Mouse (Mus musculus) stomach, embryonic 15.5 days (tissue): ENCODE results near the gene Pde4dip. TPM values are rescaled to one million over a fixed set of nuclear protein-coding genes. Genes with fewer than 3 reads are reported as not detected.

Experiments
- ATAC-seq: fragments of 200-750 bp; cut with Nextera tagmentation; 2 replicates; pipeline ENCODE4 v1.8.0; 2017; ENCODE audit warnings: low read depth, moderate number of reproducible peaks, moderate TSS enrichment; ENCODE audit not compliant: insufficient read depth, low FRiP score
- H3K27ac ChIP-seq: fragments of 300-500 bp; sonication (generic); 2 replicates; pipeline ENCODE4 v1.5.1; 2015; ENCODE audit warnings: mild to moderate bottlenecking, inconsistent platforms
- H3K27me3 ChIP-seq: fragments of 300-500 bp; sonication (generic); replicated peaks from 2 replicates; pipeline ENCODE4 v1.6.1; 2015; ENCODE audit warnings: inconsistent platforms
- H3K36me3 ChIP-seq: fragments of 300-500 bp; sonication (generic); 2 replicates; pipeline ENCODE4 v1.6.1; 2015; ENCODE audit warnings: inconsistent platforms
- H3K4me1 ChIP-seq: fragments of 300-500 bp; sonication (generic); 2 replicates; pipeline ENCODE4 v1.6.1; 2015; ENCODE audit warnings: inconsistent platforms
- H3K4me2 ChIP-seq: fragments of 300-500 bp; sonication (generic); 2 replicates; pipeline ENCODE4 v1.6.1; 2015; ENCODE audit warnings: mild to moderate bottlenecking, inconsistent platforms
- H3K4me3 ChIP-seq: fragments of 300-500 bp; sonication (generic); replicated peaks from 2 replicates; pipeline ENCODE4 v1.5.1; 2015; ENCODE audit warnings: inconsistent platforms
- H3K9ac ChIP-seq: fragments of 300-500 bp; sonication (generic); 2 replicates; pipeline ENCODE4 v1.6.1; 2015; ENCODE audit warnings: inconsistent platforms
- H3K9me3 ChIP-seq: fragments of 300-500 bp; sonication (generic); 2 replicates; pipeline ENCODE4 v1.6.1; 2016; ENCODE audit warnings: inconsistent platforms
- WGBS: fragments of 180-500 bp; shearing (Covaris S2); methylation state at CpG from one replicate; pipeline ENCODE4 v1.1.7; 2015; 5-methylcytosine and 5-hydroxymethylcytosine counted together
- polyA plus RNA-seq: library from polyadenylated mRNA; unstranded; fragments of >200 nt; fragmentation: Nextera tagmentation; extraction: Ambion mirVana; gene quantifications from 2 replicates; pipeline ENCODE4 v1.2.1, GENCODE M21; 2015

Gene Pde4dip
- polyA plus RNA-seq, 1 experiment from 2014 or later = 21.3 TPM

GRCm38 (mm10) chr3:97928968-97929858 lies 40.7 kb upstream of the Pde4dip start:
- H3K27me3 ChIP-seq = no peaks in the 10 kb centered on the region
- ATAC-seq = peak; percentile 64; the same call in 1 of the 2 replicates
- H3K36me3 ChIP-seq = no peaks in the 10 kb centered on the region
- no peaks in the 10 kb centered on the region for H3K9me3 ChIP-seq
- H3K27ac ChIP-seq = no peak overlapping the region
- H3K9ac ChIP-seq = no peak overlapping the region
- H3K4me1 ChIP-seq = peaks cover 18% of the 10 kb centered on the region
- no peak overlapping the region for H3K4me2 ChIP-seq
- H3K4me3 ChIP-seq = no peak overlapping the region
- 51% methylated on average over 9 of the region's 9 CpGs for WGBS

DNA sequence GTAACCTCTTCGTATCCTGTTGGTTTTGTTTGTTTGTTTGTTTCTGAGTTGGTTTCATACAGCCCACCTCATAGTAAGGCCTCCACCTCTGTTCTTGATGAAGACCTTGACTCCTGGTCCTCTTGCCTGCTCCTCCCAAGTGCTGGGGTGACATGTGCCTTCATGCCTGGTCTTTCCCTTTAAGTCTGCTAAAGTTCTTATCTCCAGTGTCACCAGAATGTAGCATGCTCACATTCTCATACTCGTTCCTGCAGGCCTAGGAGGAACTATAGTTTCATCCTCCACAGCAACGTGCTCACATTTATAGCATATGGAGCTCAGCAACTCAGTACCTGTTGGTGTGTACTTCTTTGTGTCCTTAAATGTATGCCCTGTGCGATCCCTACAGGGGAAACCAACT lies 38.8 kb upstream of the Pde4dip start:
- Histone ChIP-seq H3K9ac (no peak overlapping the region), H3K4me2 (no peak overlapping the region), H3K9me3 (no peaks in the 10 kb centered on the region), H3K4me1 (peaks cover 13% of the 10 kb centered on the region), H3K27ac (no peak overlapping the region), H3K27me3 (no peaks in the 10 kb centered on the region), H3K36me3 (no peaks in the 10 kb centered on the region), H3K4me3 (no peak overlapping the region)
- no peak for ATAC-seq
- WGBS = 54% methylated on average over 4 of the region's 4 CpGs

DNA sequence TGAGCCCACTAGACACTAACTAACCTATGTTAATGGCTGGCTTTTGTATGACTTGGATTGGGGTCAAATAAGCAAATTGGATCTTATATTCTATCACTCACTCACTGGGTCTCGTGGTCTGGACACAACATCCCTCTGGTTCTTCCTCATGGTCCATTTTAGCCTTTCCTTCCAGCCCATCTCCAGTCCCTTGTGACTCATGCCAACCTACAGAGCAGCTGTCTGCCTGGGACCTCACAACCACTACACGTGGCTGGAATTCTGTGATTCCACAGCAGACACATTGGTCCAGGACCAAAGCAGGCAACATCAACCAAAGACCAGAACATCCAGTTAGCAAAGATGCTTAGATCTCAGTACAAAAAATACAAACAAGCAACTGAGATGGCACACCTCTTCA lies 36.7 kb upstream of the Pde4dip start:
- Histone ChIP-seq H3K9ac (no peak overlapping the region), H3K27me3 (no peaks in the 10 kb centered on the region), H3K4me2 (no peak overlapping the region), H3K4me1 (0 out of 2 replicates have a peak, but pooled peaks cover 6% of the 10 kb centered on the region), H3K9me3 (no peaks in the 10 kb centered on the region), H3K4me3 (no peak overlapping the region), H3K36me3 (peaks cover 6% of the 10 kb centered on the region), H3K27ac (no peak overlapping the region)
- no peak for ATAC-seq
- WGBS = 92% methylated on average over 2 of the region's 2 CpGs

- no peaks in the 10 kb centered on the region for H3K9me3 ChIP-seq
- no peak for ATAC-seq
- no peak overlapping the region for H3K4me2 ChIP-seq
- H3K4me1 ChIP-seq = no peaks in the 10 kb centered on the region
- no peak overlapping the region for H3K9ac ChIP-seq
- WGBS = 90% methylated on average over 10 of the region's 10 CpGs
- peaks cover 20% of the 10 kb centered on the region for H3K36me3 ChIP-seq
- H3K27ac ChIP-seq = no peak overlapping the region
- H3K4me3 ChIP-seq = no peak overlapping the region
- no peaks in the 10 kb centered on the region for H3K27me3 ChIP-seq
Observed at GRCm38 (mm10) chr3:97918885-97919550, 30.5 kb upstream of the Pde4dip start.

GRCm38 (mm10) chr3:97915081-97915480 lies 26.6 kb upstream of the Pde4dip start:
- no peaks in the 10 kb centered on the region for H3K9me3 ChIP-seq
- no peak overlapping the region for H3K4me3 ChIP-seq
- 64% methylated on average over 4 of the region's 4 CpGs for WGBS
- H3K36me3 ChIP-seq = peaks cover 18% of the 10 kb centered on the region; the same call in 1 of the 2 replicates
- no peak overlapping the region for H3K27ac ChIP-seq
- H3K4me1 ChIP-seq = no peaks in the 10 kb centered on the region
- no peak for ATAC-seq
- H3K9ac ChIP-seq = no peak overlapping the region
- H3K4me2 ChIP-seq = no peak overlapping the region
- no peaks in the 10 kb centered on the region for H3K27me3 ChIP-seq

DNA sequence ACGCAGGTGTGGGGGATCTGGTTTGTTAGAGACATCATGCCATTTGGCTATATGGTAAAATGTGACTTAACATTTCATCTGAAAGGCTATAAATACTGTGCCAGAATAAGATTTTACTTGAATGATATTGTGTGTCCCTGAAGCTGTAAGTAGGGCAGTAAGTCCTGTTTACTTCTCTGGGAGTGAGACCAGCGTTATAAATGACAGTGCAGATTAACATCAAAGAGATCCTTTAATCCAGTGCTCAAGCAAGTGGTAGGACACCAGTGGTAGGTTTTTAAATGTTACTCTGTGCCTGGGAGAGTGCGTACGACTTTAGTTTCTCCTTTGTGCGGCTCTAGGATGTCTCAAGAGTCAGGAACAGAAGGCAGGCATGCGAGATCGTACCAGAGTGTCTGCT lies 22.6 kb upstream of the Pde4dip start:
- Histone ChIP-seq H3K4me1 (no peaks in the 10 kb centered on the region), H3K36me3 (peaks cover 17% of the 10 kb centered on the region; the same call in 1 of the 2 replicates), H3K4me3 (no peak overlapping the region), H3K9me3 (no peaks in the 10 kb centered on the region), H3K27me3 (no peaks in the 10 kb centered on the region), H3K9ac (no peak overlapping the region), H3K4me2 (no peak overlapping the region), H3K27ac (no peak overlapping the region)
- 80% methylated on average over 7 of the region's 7 CpGs for WGBS
- no peak for ATAC-seq

- no peak for ATAC-seq
- Histone ChIP-seq H3K36me3 (0 out of 2 replicates have a peak, but pooled peaks cover 8% of the 10 kb centered on the region), H3K9ac (no peak overlapping the region), H3K27ac (no peak overlapping the region), H3K9me3 (no peaks in the 10 kb centered on the region), H3K4me1 (no peaks in the 10 kb centered on the region), H3K4me2 (no peak overlapping the region), H3K4me3 (no peak overlapping the region), H3K27me3 (no peaks in the 10 kb centered on the region)
- WGBS = 80% methylated on average over 2 of the region's 2 CpGs
Observed at GRCm38 (mm10) chr3:97909737-97910136, 21.2 kb upstream of the Pde4dip start.

- ATAC-seq = no peak
- WGBS = 11% methylated on average over 5 of the region's 5 CpGs
- no peaks in the 10 kb centered on the region for H3K36me3 ChIP-seq
- peaks cover 9% of the 10 kb centered on the region; the same call in 1 of the 2 replicates for H3K4me1 ChIP-seq
- peak overlapping the region; percentile 78 for H3K4me3 ChIP-seq
- no peak overlapping the region for H3K27ac ChIP-seq
- peak overlapping the region; percentile 82; the same call in 1 of the 2 replicates for H3K9ac ChIP-seq
- no peaks in the 10 kb centered on the region for H3K9me3 ChIP-seq
- no peaks in the 10 kb centered on the region for H3K27me3 ChIP-seq
- H3K4me2 ChIP-seq = peak overlapping the region; percentile 81
Observed at GRCm38 (mm10) chr3:97901586-97901985, 13.1 kb upstream of the Pde4dip start.

DNA sequence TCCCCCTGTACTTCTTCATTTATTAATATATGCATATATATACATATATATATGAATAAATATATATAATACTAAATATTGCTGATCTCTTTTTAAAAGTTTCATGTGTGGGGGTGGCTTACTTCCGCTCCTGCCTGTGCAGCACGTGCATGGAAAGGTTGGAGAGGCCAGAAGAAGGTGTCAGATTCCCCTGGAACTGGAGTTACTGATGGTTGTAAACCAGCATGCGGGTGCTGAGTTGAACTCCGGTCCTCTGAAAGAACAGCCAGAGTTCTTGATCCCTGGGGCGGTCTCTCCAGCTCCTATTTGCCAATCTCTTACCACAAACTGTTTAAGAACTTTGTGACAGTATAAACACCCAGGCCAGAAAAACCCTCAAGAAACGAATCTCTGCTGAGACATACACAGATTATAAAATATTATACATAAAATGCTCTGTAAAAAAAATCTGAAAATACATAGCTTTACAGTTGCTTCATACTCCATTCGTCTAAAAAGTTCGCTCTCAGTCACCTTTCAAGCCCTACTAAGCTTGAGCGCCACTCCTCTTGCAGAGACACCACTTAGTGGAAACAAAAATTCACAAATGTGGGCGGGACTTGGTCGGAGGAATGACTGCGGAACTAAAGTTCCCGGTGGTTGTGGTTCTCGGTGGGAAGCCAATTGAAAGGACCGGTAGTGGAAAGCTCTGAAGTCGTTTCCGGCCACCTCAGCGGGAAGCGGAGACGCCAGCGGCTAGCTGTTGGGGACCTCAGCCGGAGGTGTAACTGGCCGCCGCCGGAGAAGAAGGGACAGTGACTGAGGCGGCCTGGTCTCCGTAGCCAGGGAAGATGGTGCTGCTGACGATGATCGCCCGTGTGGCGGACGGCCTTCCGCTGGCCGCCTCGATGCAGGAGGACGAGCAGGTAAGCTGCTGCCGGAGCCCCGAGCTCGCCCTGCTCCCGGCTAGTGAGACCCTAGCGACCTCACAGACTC lies 12.3 kb upstream of the Pde4dip start, which contains the start of gene Sec22b:
Sec22b (plus strand) TSS at position 675 of the 975 bp plus-strand sequence.
- Histone ChIP-seq H3K27ac (peak within 1 kb of the TSS; percentile 67), H3K4me3 (peak within 1 kb of the TSS; percentile 78), H3K4me1 (peaks cover 9% of the 10 kb centered on the region; the same call in 1 of the 2 replicates), H3K9me3 (no peaks in the 10 kb centered on the region), H3K27me3 (no peaks in the 10 kb centered on the region), H3K9ac (peak within 1 kb of the TSS; percentile 82), H3K4me2 (peak within 1 kb of the TSS; percentile 81), H3K36me3 (no peaks in the 10 kb centered on the region)
- ATAC-seq = peak; percentile 81
- WGBS = 2% methylated on average over 41 of the region's 41 CpGs

- Histone ChIP-seq H3K27me3 (no peaks in the 10 kb centered on the region), H3K4me3 (no peak overlapping the region), H3K27ac (no peak overlapping the region), H3K4me2 (no peak overlapping the region), H3K36me3 (no peaks in the 10 kb centered on the region), H3K9ac (no peak overlapping the region), H3K9me3 (no peaks in the 10 kb centered on the region), H3K4me1 (peaks cover 9% of the 10 kb centered on the region; the same call in 1 of the 2 replicates)
- 58% methylated on average over 3 of the region's 3 CpGs for WGBS
- ATAC-seq = no peak
Observed at GRCm38 (mm10) chr3:97898381-97898780, 9.9 kb upstream of the Pde4dip start.

DNA sequence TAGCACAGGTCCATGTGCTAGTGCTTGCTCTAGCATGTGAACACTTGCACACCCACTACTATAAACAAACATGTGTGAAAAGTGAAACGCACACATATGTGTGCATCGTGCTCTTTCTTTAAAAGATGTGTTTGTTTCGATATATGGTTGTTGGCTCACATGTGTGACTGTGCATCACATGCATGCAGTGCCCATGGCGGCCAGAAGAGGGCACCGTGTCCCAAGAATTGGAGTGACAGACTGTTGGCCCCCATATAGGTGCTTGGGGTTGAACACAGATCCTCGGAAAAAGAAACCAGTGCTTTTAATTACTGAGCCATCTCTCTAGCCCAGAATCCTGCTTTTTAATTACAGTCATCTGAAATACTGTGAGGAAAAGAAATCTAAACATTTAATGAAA lies 6.2 kb upstream of the Pde4dip start:
- Histone ChIP-seq H3K4me2 (no peak overlapping the region), H3K4me3 (no peak overlapping the region), H3K27me3 (peaks cover 14% of the 10 kb centered on the region), H3K9ac (no peak overlapping the region), H3K9me3 (no peaks in the 10 kb centered on the region), H3K4me1 (no peaks in the 10 kb centered on the region), H3K36me3 (no peaks in the 10 kb centered on the region), H3K27ac (no peak overlapping the region)
- no peak for ATAC-seq
- WGBS = 50% methylated on average over 6 of the region's 6 CpGs
